8 mouse cellular contexts compared by ENCODE assay signal in the genomic region with DNA sequence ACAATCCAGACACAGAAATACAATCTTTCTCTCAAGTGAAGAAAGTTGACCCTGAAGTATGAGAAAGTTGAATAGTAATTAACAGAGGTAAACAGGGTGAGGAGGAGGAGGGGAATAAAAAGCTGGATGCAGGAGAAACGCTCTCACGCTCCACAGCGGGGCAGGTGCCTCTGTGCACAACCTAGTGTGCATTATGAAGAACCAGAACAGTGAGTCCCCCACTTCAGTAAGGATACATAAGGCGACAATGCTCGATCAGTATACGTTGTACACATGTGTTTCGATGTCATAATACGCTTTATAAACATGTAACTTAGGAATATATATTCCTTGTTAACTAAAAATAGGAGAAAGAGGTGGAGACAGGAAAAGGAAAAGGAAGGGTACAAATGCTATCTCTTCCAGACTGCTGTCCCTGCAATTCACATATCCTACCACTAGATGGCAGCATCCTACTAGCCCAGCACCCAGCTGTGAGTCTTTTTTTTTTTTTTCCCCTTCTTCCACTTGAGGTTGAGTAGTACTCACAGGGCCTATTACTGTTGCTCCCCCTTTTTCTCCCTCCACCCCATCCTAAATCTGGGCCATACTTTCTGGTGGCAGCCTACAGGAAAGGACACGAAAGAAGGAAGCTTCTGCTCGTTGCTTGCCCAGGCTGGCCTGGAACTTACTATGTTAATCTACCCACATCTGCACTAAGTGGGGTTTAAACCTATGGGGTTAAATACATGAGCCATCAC. TPM values are rescaled to one million over a fixed set of nuclear protein-coding genes. Genes with fewer than 3 reads are reported as not detected.
A peak's percentile ranks its signal among the peaks of the same experiment; 100 is the strongest.
DNase-seq lines count a peak whose midpoint lies in the region; ATAC-seq lines count a peak whose summit lies in the region.

No protein-coding gene starts in this region.

- no peaks in the 10 kb centered on the region for H3K9me3 ChIP-seq in embryonic facial prominence, embryonic 11.5 days (replicated peaks; ENCODE audit: control insufficient read depth, low read length)
- no peaks in the 10 kb centered on the region for H3K9me3 ChIP-seq in heart, embryonic 15.5 days (replicated peaks)

- DNase-seq in cerebellum, postnatal 36 days: peak; percentile 11 to 24
- no peak for DNase-seq in cerebellum, adult 11 months
- peak; percentile 65 for DNase-seq in MN1 (ENCODE audit: low spot score)
- DNase-seq in embryonic facial prominence, embryonic 11.5 days (ENCODE audit: low spot score): peak; percentile 74
- DNase-seq in kidney, postnatal 4 days: peak; percentile 46 to 52
- peak; percentile 41 to 61 for DNase-seq in spleen, postnatal 10 days (ENCODE audit: low spot score in 2 of 2)

- no peak overlapping the region for H3K4me3 ChIP-seq in embryonic facial prominence, embryonic 11.5 days (ENCODE audit: low read depth, low read length)
- no peak overlapping the region for H3K4me3 ChIP-seq in heart, embryonic 15.5 days

- no peaks in the 10 kb centered on the region for H3K4me1 ChIP-seq in embryonic facial prominence, embryonic 11.5 days (ENCODE audit: control insufficient read depth, insufficient read depth, low read length)
- peaks cover 20% of the 10 kb centered on the region for H3K4me1 ChIP-seq in heart, embryonic 15.5 days (replicated peaks)

- peaks cover 2% of the 10 kb centered on the region for H3K36me3 ChIP-seq in embryonic facial prominence, embryonic 11.5 days (replicated peaks; ENCODE audit: control insufficient read depth, insufficient read depth, low read depth, low read length)
- peaks cover 28% of the 10 kb centered on the region for H3K36me3 ChIP-seq in heart, embryonic 15.5 days

- H3K4me2 ChIP-seq in embryonic facial prominence, embryonic 11.5 days (ENCODE audit: low read depth, low read length): no peak overlapping the region
- H3K4me2 ChIP-seq in heart, embryonic 15.5 days: no peak overlapping the region

- H3K9ac ChIP-seq in embryonic facial prominence, embryonic 11.5 days (replicated peaks; ENCODE audit: low read length): no peak overlapping the region
- H3K9ac ChIP-seq in heart, embryonic 15.5 days: no peak overlapping the region

- H3K27me3 ChIP-seq in embryonic facial prominence, embryonic 11.5 days (ENCODE audit: control insufficient read depth, insufficient read depth, low read length): no peaks in the 10 kb centered on the region
- no peaks in the 10 kb centered on the region for H3K27me3 ChIP-seq in heart, embryonic 15.5 days

- H3K27ac ChIP-seq in embryonic facial prominence, embryonic 11.5 days (replicated peaks; ENCODE audit: low read depth, low read length): no peak overlapping the region
- H3K27ac ChIP-seq in heart, embryonic 15.5 days: no peak overlapping the region

- ATAC-seq in embryonic facial prominence, embryonic 11.5 days (replicated peaks; ENCODE audit: insufficient number of reproducible peaks, low FRiP score, low TSS enrichment, low read depth): no peak
- ATAC-seq in heart, embryonic 15.5 days (replicated peaks; ENCODE audit: insufficient number of reproducible peaks, insufficient read depth, low FRiP score, low read depth): 0 out of 2 replicates have a peak, but pooled peaks have one; percentile 37
- ATAC-seq in megakaryocyte progenitor cell, adult 5-6 weeks (replicated peaks; ENCODE audit: poor library complexity): peak; percentile 98

- WGBS in embryonic facial prominence, embryonic 11.5 days: 69% methylated on average over 10 of the region's 10 CpGs
- WGBS in heart, embryonic 15.5 days: 74% methylated on average over 10 of the region's 10 CpGs

RNA-seq across cellular contexts. Expression of a gene that starts 47.7 kb away (rescaled TPM):
- polyA plus RNA-seq in embryonic facial prominence, embryonic 11.5 days (2014; fragmentation: Nextera tagmentation; extraction: Ambion mirVana): 18.2 and 19.5 TPM in 2 replicates
- 10.1 and 12.1 TPM in 2 replicates for polyA plus RNA-seq in heart, embryonic 15.5 days (2015; fragmentation: Nextera tagmentation; extraction: Ambion mirVana)
- total RNA-seq in megakaryocyte progenitor cell, adult 5-6 weeks (2015): 23.8 and 24.4 TPM in 2 replicates
- 36.5 and 42.5 TPM in 2 replicates for total RNA-seq in megakaryocyte progenitor cell, adult 5-6 weeks (2017)
